Mouse (Mus musculus): Measurements from ENCODE around the gene Rnh1.

Rnh1 gene

GRCm38 (mm10) chr7:141172116-141173006 lies at the start of gene Rnh1:
Gene Rnh1, minus strand, starts transcription at chr7:141172857.
- DNase-seq, result peak; percentile 97 to 98

GRCm38 (mm10) chr7:141222126-141222467 lies 49.4 kb upstream of the Rnh1 start:
- DNase-seq, result no peak

GRCm38 (mm10) chr7:141221249-141222125 lies 48.8 kb upstream of the Rnh1 start:
- peak; percentile 97 to 98 for DNase-seq

GRCm38 (mm10) chr7:141220377-141220776 lies 47.7 kb upstream of the Rnh1 start:
- DNase-seq, result no peak

- DNase-seq, result no peak
These were observed 47.0 kb upstream of the Rnh1 start for GRCm38 (mm10) chr7:141219558-141220099.

- no peak for DNase-seq
These were observed 46.0 kb upstream of the Rnh1 start for GRCm38 (mm10) chr7:141218557-141219133.

GRCm38 (mm10) chr7:141218141-141218540 lies 45.5 kb upstream of the Rnh1 start:
- no peak for DNase-seq

- no peak for DNase-seq
These were observed 44.8 kb upstream of the Rnh1 start for GRCm38 (mm10) chr7:141217343-141218013.

- DNase-seq, result no peak
These were observed 44.2 kb upstream of the Rnh1 start for GRCm38 (mm10) chr7:141216894-141217293.

- DNase-seq, result peak; percentile 60 to 63
These were observed 43.5 kb upstream of the Rnh1 start for GRCm38 (mm10) chr7:141215880-141216733.

GRCm38 (mm10) chr7:141215101-141215879 lies 42.6 kb upstream of the Rnh1 start, which contains the start of gene Rassf7:
Gene Rassf7, plus strand, starts transcription at chr7:141215860.
- DNase-seq, result peak; percentile 96 to 97

- DNase-seq, result no peak
These were observed 41.7 kb upstream of the Rnh1 start for GRCm38 (mm10) chr7:141214310-141214709.

GRCm38 (mm10) chr7:141213605-141214235 lies 41.1 kb upstream of the Rnh1 start, which contains the start of gene Lmntd2:
Gene Lmntd2, minus strand, starts transcription at chr7:141214080.
- no peak for DNase-seq

- DNase-seq, result no peak
These were observed 40.5 kb upstream of the Rnh1 start for GRCm38 (mm10) chr7:141213133-141213532.

GRCm38 (mm10) chr7:141210606-141211131 lies 38.0 kb upstream of the Rnh1 start:
- DNase-seq, result peak in 1 of 2 experiments; percentile 4

- peak in 1 of 2 experiments; percentile 0 for DNase-seq
These were observed 37.5 kb upstream of the Rnh1 start for GRCm38 (mm10) chr7:141210137-141210536.

GRCm38 (mm10) chr7:141209526-141209925 lies 36.9 kb upstream of the Rnh1 start:
- peak in 1 of 2 experiments; percentile 1 for DNase-seq

- DNase-seq, result no peak
These were observed 33.7 kb upstream of the Rnh1 start for GRCm38 (mm10) chr7:141206182-141206937.

GRCm38 (mm10) chr7:141205504-141205903 lies 32.8 kb upstream of the Rnh1 start:
- DNase-seq, result no peak
